Mouse (Mus musculus): ENCODE data around the gene H2afv.

H2afv gene

GRCm38 (mm10) chr11:6444077-6444853, at the start of gene H2afv:
Gene H2afv (minus strand): TSS chr11:6444443.
- DNase-seq: peak; percentile 100

GRCm38 (mm10) chr11:6489691-6490503, 45.7 kb upstream of the H2afv start:
- peak; percentile 34 for DNase-seq

- DNase-seq: no peak
Measured at GRCm38 (mm10) chr11:6489257-6489656, 45.0 kb upstream of the H2afv start.

GRCm38 (mm10) chr11:6488041-6488684, 43.9 kb upstream of the H2afv start:
- no peak for DNase-seq

GRCm38 (mm10) chr11:6487496-6487895, 43.3 kb upstream of the H2afv start:
- no peak for DNase-seq

GRCm38 (mm10) chr11:6486916-6487315, 42.7 kb upstream of the H2afv start:
- no peak for DNase-seq

- DNase-seq: no peak
Measured at GRCm38 (mm10) chr11:6484244-6484959, 40.2 kb upstream of the H2afv start.

- DNase-seq: no peak
Measured at GRCm38 (mm10) chr11:6483103-6483502, 38.9 kb upstream of the H2afv start.

- DNase-seq: no peak
Measured at GRCm38 (mm10) chr11:6481669-6482185, 37.5 kb upstream of the H2afv start.

- DNase-seq: no peak
Measured at GRCm38 (mm10) chr11:6480681-6481405, 36.6 kb upstream of the H2afv start.

- no peak for DNase-seq
Measured at GRCm38 (mm10) chr11:6480191-6480590, 35.9 kb upstream of the H2afv start.

GRCm38 (mm10) chr11:6479231-6479630, 35.0 kb upstream of the H2afv start:
- no peak for DNase-seq

- DNase-seq: no peak
Measured at GRCm38 (mm10) chr11:6477350-6477749, 33.1 kb upstream of the H2afv start.

- DNase-seq: no peak
Measured at GRCm38 (mm10) chr11:6476876-6477275, 32.6 kb upstream of the H2afv start.

GRCm38 (mm10) chr11:6475867-6476484, 31.7 kb upstream of the H2afv start, which contains the start of gene Purb:
Gene Purb (minus strand): TSS chr11:6475917.
- peak; percentile 95 for DNase-seq

- DNase-seq: peak; percentile 64
Measured at GRCm38 (mm10) chr11:6474874-6475731, 30.9 kb upstream of the H2afv start.

GRCm38 (mm10) chr11:6474381-6474780, 30.1 kb upstream of the H2afv start:
- DNase-seq: no peak

GRCm38 (mm10) chr11:6472076-6472475, 27.8 kb upstream of the H2afv start:
- DNase-seq: no peak

GRCm38 (mm10) chr11:6471493-6471892, 27.2 kb upstream of the H2afv start:
- no peak for DNase-seq

- no peak for DNase-seq
Measured at GRCm38 (mm10) chr11:6471054-6471453, 26.8 kb upstream of the H2afv start.

All from embryo, embryonic 11 days (tissue).